Mouse (Mus musculus) stomach, embryonic 16.5 days (tissue): ENCODE results near the gene Faim2. TPM values are rescaled to one million over a fixed set of nuclear protein-coding genes. Genes with fewer than 3 reads are reported as not detected.

Experiments used
- ATAC-seq: fragments of 200-750 bp; cut with Nextera tagmentation; 2 replicates; pipeline ENCODE4 v1.8.0; 2017; ENCODE audit warnings: moderate number of reproducible peaks, moderate TSS enrichment; ENCODE audit not compliant: insufficient read depth, low FRiP score
- H3K27ac ChIP-seq: fragments of 300-500 bp; sonication (generic); 2 replicates; pipeline ENCODE4 v1.5.1; 2014; ENCODE audit warnings: low read length
- H3K27me3 ChIP-seq: fragments of 300-500 bp; sonication (generic); 2 replicates; pipeline ENCODE4 v1.6.1; 2014; ENCODE audit warnings: low read length, control low read depth, mixed read lengths; ENCODE audit not compliant: control insufficient read depth, insufficient read depth
- H3K36me3 ChIP-seq: fragments of 300-500 bp; sonication (generic); 2 replicates; pipeline ENCODE4 v1.6.1; 2014; ENCODE audit warnings: low read length; ENCODE audit not compliant: control insufficient read depth, insufficient read depth
- H3K4me1 ChIP-seq: fragments of 300-500 bp; sonication (generic); 2 replicates; pipeline ENCODE4 v1.6.1; 2014; ENCODE audit warnings: low read length, control low read depth, mixed read lengths; ENCODE audit not compliant: control insufficient read depth, insufficient read depth
- H3K4me2 ChIP-seq: fragments of 300-500 bp; sonication (generic); 2 replicates; pipeline ENCODE4 v1.6.1; 2014; ENCODE audit warnings: low read depth, low read length, mixed read lengths
- H3K4me3 ChIP-seq: fragments of 300-500 bp; sonication (generic); replicated peaks from 2 replicates; pipeline ENCODE4 v1.5.1; 2014; ENCODE audit warnings: mild to moderate bottlenecking, low read length
- H3K9ac ChIP-seq: fragments of 300-500 bp; sonication (generic); 2 replicates; pipeline ENCODE4 v1.6.1; 2014; ENCODE audit warnings: low read length
- H3K9me3 ChIP-seq: fragments of 300-500 bp; sonication (generic); replicated peaks from 2 replicates; pipeline ENCODE4 v1.6.1; 2016; ENCODE audit warnings: low read length, control low read depth; ENCODE audit not compliant: control insufficient read depth
- WGBS: fragments of 180-500 bp; shearing (Covaris S2); extraction: QIAGEN DNeasy Blood & Tissue Kit; methylation state at CpG from one replicate; pipeline ENCODE4 v1.1.7; 2014; 5-methylcytosine and 5-hydroxymethylcytosine counted together
- polyA plus RNA-seq: library from polyadenylated mRNA; unstranded; fragments of >200 nt; fragmentation: Nextera tagmentation; extraction: Ambion mirVana; gene quantifications from 2 replicates; pipeline ENCODE4 v1.2.1, GENCODE M21; 2015

Gene Faim2
- polyA plus RNA-seq, 1 experiment from 2014 or later = 0.57 TPM

DNA sequence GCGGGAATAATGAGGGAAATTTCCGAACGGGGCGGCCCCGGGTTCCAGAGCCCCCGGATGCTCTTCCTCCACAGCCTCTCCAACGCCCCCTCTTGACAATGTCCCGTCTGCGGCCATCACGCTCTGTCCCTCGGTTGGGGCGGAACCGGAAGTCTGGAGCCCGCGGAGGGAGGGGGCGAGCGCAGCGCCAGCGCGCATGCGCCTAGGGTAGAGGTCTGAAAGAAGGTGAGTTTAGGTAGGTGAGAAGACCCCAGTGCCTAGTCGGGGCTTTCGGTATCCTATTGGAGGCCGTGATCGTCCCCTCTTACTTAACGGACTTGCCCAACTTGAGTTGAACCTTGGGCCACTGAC is 53.4 kb downstream of the Faim2 start, which contains the start of gene Bcdin3d:
Gene Bcdin3d, minus strand, starts transcription at position 155 of the 351 bp plus-strand sequence.
- ATAC-seq = peak; percentile 87
- Histone ChIP-seq H3K4me1 (peaks cover 6% of the 10 kb centered on the region), H3K9me3 (no peaks in the 10 kb centered on the region), H3K4me2 (peak within 1 kb of the TSS; percentile 83), H3K4me3 (peak within 1 kb of the TSS; percentile 98), H3K9ac (peak within 1 kb of the TSS; percentile 89), H3K27me3 (no peaks in the 10 kb centered on the region), H3K27ac (peak within 1 kb of the TSS; percentile 96), H3K36me3 (peaks cover 10% of the 10 kb centered on the region; the same call in 1 of the 2 replicates)
- WGBS = 2% methylated on average over 26 of the region's 26 CpGs

DNA sequence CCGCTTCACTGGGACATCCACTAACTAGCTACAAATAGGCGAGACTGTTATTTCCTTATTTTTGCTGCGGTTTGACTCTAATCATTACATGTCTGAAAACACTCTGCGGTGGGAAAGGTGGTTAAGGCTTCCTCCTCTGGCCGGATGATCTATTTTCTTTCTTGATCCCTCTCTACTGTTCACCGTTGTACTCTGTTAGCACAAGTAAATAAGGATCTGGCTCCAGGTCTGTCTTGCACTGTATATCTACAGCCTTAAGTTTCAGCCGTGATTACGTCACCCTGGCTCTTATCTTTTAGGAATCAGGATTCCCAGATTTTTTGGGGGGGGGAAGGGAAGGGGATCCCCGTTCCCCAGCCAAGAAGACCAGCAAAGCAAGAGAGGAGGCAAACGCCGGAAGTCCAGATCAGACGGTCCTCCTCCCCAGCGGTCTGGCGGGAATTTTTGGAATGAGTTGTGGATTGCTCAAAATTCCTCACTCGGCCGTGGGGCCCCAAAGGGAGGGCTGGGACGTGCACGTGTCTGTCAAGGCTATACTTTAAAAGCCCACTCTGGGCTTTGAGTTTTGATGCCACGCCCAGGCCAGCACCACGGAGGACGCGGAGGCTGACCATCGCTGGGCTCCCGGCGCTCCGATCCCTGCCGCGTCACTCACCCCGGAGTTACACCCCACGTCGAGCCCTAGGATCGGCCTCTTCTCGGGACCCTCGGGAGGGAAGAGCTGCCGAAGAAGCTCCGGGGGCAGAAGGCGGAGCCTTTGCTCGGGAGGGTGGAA is 54.0 kb downstream of the Faim2 start:
- H3K36me3 ChIP-seq = peaks cover 10% of the 10 kb centered on the region; the same call in 1 of the 2 replicates
- peak overlapping the region; percentile 98 for H3K4me3 ChIP-seq
- WGBS = 3% methylated on average over 38 of the region's 38 CpGs
- peak overlapping the region; percentile 89 for H3K9ac ChIP-seq
- no peaks in the 10 kb centered on the region for H3K27me3 ChIP-seq
- H3K27ac ChIP-seq = peak overlapping the region; percentile 96
- H3K4me2 ChIP-seq = peak overlapping the region; percentile 83
- ATAC-seq = peak; percentile 77
- H3K4me1 ChIP-seq = peaks cover 6% of the 10 kb centered on the region
- no peaks in the 10 kb centered on the region for H3K9me3 ChIP-seq

DNA sequence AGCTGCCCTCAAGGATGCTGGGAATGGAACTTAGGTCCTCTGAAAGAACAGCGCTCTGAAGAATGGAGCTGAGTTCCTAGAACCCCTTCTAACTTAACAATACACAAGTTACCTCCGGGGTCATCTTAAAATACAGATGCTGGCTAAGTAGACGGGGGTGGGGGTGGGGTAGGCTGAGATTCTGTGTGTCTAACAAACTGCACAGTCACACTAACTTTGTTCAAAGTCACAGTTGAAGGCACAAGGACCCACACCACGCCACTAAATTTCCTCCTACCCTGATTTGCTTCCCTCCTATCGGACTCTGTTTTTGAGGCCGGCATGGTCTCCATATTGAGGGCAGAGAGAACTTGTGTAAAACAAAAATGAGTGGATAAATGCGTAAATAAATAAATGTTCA is 55.0 kb downstream of the Faim2 start:
- H3K4me2 ChIP-seq = peak overlapping the region; percentile 83; the same call in 1 of the 2 replicates

DNA sequence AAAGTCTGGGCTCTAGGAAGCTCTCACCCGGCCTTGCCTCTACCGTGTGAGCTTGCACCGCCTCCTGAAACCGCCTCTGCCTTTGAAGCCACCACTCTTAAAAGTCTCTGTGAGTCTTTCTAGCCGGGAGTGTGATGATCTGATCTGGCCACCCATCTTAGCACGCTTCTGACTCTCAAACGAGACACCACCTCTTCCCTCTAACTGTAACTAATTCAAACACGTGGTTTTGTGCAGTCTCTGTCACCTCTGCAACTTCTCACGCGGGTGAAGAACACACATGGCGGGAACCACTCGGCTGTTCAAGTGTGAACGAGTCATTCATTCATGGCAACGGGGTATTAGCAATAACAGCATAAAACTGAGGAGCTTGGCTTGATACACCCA is 56.3 kb downstream of the Faim2 start:
- Histone ChIP-seq H3K27ac (no peak overlapping the region), H3K9ac (no peak overlapping the region), H3K27me3 (no peaks in the 10 kb centered on the region), H3K4me1 (peaks cover 6% of the 10 kb centered on the region), H3K4me3 (no peak overlapping the region), H3K36me3 (peaks cover 10% of the 10 kb centered on the region; the same call in 1 of the 2 replicates), H3K4me2 (no peak overlapping the region), H3K9me3 (no peaks in the 10 kb centered on the region)
- ATAC-seq = no peak
- WGBS = 71% methylated on average over 14 of the region's 14 CpGs

More for the DNA sequence above, 55.0 kb downstream of the Faim2 start:
- Histone ChIP-seq H3K27me3 (no peaks in the 10 kb centered on the region), H3K4me3 (no peak overlapping the region), H3K36me3 (peaks cover 10% of the 10 kb centered on the region; the same call in 1 of the 2 replicates), H3K9ac (no peak overlapping the region), H3K27ac (no peak overlapping the region), H3K9me3 (no peaks in the 10 kb centered on the region), H3K4me1 (peaks cover 6% of the 10 kb centered on the region)
- 82% methylated on average over 7 of the region's 7 CpGs for WGBS
- ATAC-seq = no peak

DNA sequence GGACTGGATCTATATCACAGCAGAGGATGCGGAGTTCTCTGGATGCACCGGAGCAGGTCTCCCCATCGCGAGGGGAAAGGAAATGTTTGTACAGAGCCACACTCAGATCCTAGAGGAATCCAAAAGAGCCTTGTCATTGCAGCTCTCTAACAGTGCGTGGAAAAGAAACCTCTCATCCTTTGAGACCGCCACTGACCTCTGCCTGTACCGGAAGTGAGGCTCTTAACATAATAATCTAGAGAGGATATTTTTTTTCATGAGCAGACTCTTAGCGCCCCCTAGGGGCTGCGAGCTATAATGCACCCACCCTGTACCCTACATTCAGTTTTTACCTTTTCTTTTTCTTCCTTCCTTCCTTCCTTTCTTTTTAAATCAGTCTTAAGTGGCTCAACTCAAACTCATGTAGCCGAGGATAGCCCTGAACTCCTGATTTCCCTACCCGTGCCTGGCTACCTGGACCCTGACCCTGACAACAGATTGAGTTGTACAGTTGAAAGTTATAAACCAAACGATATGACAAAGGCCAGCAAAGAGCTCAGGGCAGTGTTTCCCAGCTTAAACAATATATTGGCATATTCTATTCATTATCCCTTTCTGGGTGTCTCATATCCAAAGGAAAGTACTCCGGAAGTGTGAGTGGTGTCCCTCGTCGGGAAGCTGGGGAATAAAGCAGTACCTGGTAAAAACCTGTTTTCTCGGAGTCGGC is 56.8 kb downstream of the Faim2 start:
- ATAC-seq = no peak
- H3K9me3 ChIP-seq = no peaks in the 10 kb centered on the region
- no peaks in the 10 kb centered on the region for H3K27me3 ChIP-seq
- peaks cover 10% of the 10 kb centered on the region; the same call in 1 of the 2 replicates for H3K36me3 ChIP-seq
- 57% methylated on average over 17 of the region's 17 CpGs for WGBS
- no peak overlapping the region for H3K9ac ChIP-seq
- H3K4me1 ChIP-seq = peaks cover 6% of the 10 kb centered on the region
- no peak overlapping the region for H3K4me2 ChIP-seq
- H3K27ac ChIP-seq = no peak overlapping the region
- no peak overlapping the region for H3K4me3 ChIP-seq

DNA sequence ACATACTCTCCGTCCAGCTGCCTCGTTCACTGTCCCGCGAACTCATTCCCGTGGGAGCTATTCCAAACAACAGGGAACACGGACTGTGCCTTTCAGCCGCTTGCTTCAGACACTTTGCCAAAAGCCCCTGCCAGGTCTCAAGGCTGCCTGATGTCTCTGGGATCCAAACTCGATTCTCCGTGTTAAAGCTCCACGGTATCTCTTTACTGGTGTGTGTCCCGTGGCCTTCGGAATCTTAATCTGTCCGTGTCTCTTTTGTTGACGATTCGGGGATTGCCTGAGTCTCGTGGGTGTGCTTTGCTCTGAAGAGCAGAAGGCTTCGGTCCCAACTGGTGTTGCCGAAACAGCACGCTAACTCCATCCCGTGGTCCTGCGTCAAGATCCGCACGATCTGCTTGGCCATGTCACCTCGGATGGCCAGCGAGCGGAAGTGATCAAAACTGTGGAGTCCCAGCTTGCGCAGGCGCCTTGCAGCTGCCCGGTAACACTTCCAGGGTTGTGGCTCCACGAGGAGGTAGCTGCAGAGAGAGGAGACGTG is 57.7 kb downstream of the Faim2 start:
- Histone ChIP-seq H3K4me1 (peaks cover 6% of the 10 kb centered on the region), H3K9me3 (no peaks in the 10 kb centered on the region)
- WGBS = 87% methylated on average over 31 of the region's 31 CpGs

DNA sequence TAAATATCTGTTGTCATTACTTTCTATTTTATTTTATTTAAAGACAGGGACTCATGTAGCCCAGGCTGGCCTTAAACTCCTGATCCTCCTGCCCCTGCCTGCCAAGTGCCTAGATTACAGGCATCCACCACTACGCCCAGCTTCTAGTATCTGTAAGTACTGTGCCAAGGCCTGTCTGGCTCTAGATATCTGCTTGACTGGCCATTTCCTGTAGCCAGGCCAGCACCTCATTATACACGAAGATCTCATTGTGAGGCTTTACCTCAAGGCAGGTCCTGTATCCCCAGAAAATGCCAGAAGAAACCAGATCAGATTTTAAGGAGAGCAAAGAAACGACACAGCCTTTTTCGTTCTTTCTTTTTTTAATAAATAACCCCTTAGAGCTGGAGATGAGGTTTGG is 58.2 kb downstream of the Faim2 start:
- Histone ChIP-seq H3K36me3 (peaks cover 10% of the 10 kb centered on the region; the same call in 1 of the 2 replicates), H3K27ac (no peak overlapping the region), H3K9ac (no peak overlapping the region), H3K4me2 (no peak overlapping the region), H3K27me3 (no peaks in the 10 kb centered on the region), H3K9me3 (no peaks in the 10 kb centered on the region), H3K4me1 (peaks cover 6% of the 10 kb centered on the region), H3K4me3 (no peak overlapping the region)
- no peak for ATAC-seq
- 88% methylated on average over 4 of the region's 4 CpGs for WGBS

More for the DNA sequence above, 57.7 kb downstream of the Faim2 start:
- H3K9ac ChIP-seq = 0 out of 2 replicates have a peak overlapping the region, but pooled peaks have one; percentile 21
- H3K27ac ChIP-seq = no peak overlapping the region
- H3K4me2 ChIP-seq = no peak overlapping the region
- no peak overlapping the region for H3K4me3 ChIP-seq
- ATAC-seq = no peak
- H3K27me3 ChIP-seq = no peaks in the 10 kb centered on the region
- H3K36me3 ChIP-seq = peaks cover 10% of the 10 kb centered on the region; the same call in 1 of the 2 replicates

DNA sequence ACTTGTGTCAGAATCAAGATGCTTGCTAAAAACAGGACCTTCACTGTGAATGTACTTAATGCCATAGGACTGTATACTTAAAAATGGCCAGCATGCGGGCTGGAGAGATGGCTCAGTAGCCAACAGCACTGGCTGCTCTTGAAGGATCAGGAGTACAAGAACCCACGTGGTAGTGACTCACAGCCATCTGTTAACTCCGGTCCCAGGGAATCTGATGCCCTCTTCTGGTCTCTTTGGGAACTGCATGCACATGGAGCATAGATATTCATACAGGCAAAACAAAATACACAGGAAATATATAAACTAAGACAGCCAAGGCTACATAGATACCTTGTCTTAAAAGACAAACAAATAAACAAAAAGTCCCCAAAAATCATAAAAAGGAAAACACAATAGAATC is 58.9 kb downstream of the Faim2 start:
- Histone ChIP-seq H3K4me1 (peaks cover 6% of the 10 kb centered on the region), H3K36me3 (peaks cover 10% of the 10 kb centered on the region; the same call in 1 of the 2 replicates), H3K4me3 (no peak overlapping the region), H3K9me3 (no peaks in the 10 kb centered on the region), H3K9ac (no peak overlapping the region), H3K27ac (no peak overlapping the region), H3K27me3 (no peaks in the 10 kb centered on the region), H3K4me2 (no peak overlapping the region)
- no peak for ATAC-seq
- 36% methylated on average over 3 of the region's 3 CpGs for WGBS

DNA sequence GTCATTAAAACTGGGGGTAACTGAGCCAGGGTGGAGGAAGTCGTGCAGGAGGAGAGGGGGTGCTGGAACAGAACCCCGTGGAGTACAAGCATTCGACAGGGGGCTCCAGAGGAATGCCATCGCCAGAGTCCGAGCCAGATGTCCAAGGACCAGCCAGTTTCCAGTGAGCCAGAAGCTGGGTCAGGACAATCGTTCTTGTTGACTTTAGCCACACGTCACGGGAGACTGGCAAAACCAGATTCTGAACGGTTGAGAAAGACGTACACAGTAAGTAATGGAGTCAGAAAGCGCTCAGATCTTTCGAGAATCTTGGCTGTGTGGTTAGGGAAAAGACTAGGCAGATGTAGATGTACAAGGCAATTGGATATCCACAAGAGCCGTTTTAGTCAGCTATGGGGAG is 64.8 kb downstream of the Faim2 start:
- Histone ChIP-seq H3K4me1 (peaks cover 7% of the 10 kb centered on the region; the same call in 1 of the 2 replicates), H3K4me2 (peak overlapping the region; percentile 41), H3K36me3 (no peaks in the 10 kb centered on the region), H3K4me3 (no peak overlapping the region), H3K9ac (peak overlapping the region; percentile 46; the same call in 1 of the 2 replicates), H3K27ac (no peak overlapping the region), H3K9me3 (no peaks in the 10 kb centered on the region), H3K27me3 (no peaks in the 10 kb centered on the region)
- WGBS = 52% methylated on average over 13 of the region's 13 CpGs
- 0 out of 2 replicates have a peak, but pooled peaks have one; percentile 14 for ATAC-seq
